Mouse (Mus musculus) embryonic facial prominence, embryonic 12.5 days (tissue): ENCODE results near the gene Adamts6. TPM values are rescaled to one million over a fixed set of nuclear protein-coding genes. Genes with fewer than 3 reads are reported as not detected.
A peak's percentile ranks its signal among the peaks of the same experiment; 100 is the strongest.

Experiments
- ATAC-seq: fragments of 200-750 bp; cut with Nextera tagmentation; 2 replicates; pipeline ENCODE4 v1.8.0; 2017; ENCODE audit not compliant: insufficient number of reproducible peaks, insufficient read depth, low FRiP score, low TSS enrichment
- H3K27ac ChIP-seq: fragments of 300-500 bp; sonication (generic); 2 replicates; pipeline ENCODE4 v1.5.1; 2016; ENCODE audit warnings: mild to moderate bottlenecking
- H3K27me3 ChIP-seq: fragments of 300-500 bp; sonication (generic); 2 replicates; pipeline ENCODE4 v1.6.1; 2016; ENCODE audit warnings: mild to moderate bottlenecking, moderate library complexity
- H3K36me3 ChIP-seq: fragments of 300-500 bp; sonication (generic); 2 replicates; pipeline ENCODE4 v1.6.1; 2016; ENCODE audit warnings: mild to moderate bottlenecking
- H3K4me1 ChIP-seq: fragments of 300-500 bp; sonication (generic); 2 replicates; pipeline ENCODE4 v1.6.1; 2016
- H3K4me2 ChIP-seq: fragments of 300-500 bp; sonication (generic); replicated peaks from 2 replicates; pipeline ENCODE4 v1.6.1; 2016; ENCODE audit warnings: mild to moderate bottlenecking, moderate library complexity
- H3K4me3 ChIP-seq: fragments of 300-500 bp; sonication (generic); 2 replicates; pipeline ENCODE4 v1.5.1; 2016; ENCODE audit warnings: mild to moderate bottlenecking
- H3K9ac ChIP-seq: fragments of 300-500 bp; sonication (generic); 2 replicates; pipeline ENCODE4 v1.6.1; 2016; ENCODE audit warnings: mild to moderate bottlenecking, moderate library complexity
- H3K9me3 ChIP-seq: fragments of 300-500 bp; sonication (generic); 2 replicates; pipeline ENCODE4 v1.6.1; 2016; ENCODE audit warnings: mild to moderate bottlenecking, moderate library complexity
- WGBS: fragments of 180-500 bp; shearing (Covaris S2); methylation state at CpG from one replicate; pipeline ENCODE4 v1.1.7; 2016; 5-methylcytosine and 5-hydroxymethylcytosine counted together
- polyA plus RNA-seq: library from polyadenylated mRNA; unstranded; fragments of >200 nt; fragmentation: Nextera tagmentation; extraction: Ambion mirVana; gene quantifications from 2 replicates; pipeline ENCODE4 v1.2.1, GENCODE M21; 2016

The Adamts6 gene
- polyA plus RNA-seq, 1 experiment from 2014 or later = 5.4 TPM

DNA sequence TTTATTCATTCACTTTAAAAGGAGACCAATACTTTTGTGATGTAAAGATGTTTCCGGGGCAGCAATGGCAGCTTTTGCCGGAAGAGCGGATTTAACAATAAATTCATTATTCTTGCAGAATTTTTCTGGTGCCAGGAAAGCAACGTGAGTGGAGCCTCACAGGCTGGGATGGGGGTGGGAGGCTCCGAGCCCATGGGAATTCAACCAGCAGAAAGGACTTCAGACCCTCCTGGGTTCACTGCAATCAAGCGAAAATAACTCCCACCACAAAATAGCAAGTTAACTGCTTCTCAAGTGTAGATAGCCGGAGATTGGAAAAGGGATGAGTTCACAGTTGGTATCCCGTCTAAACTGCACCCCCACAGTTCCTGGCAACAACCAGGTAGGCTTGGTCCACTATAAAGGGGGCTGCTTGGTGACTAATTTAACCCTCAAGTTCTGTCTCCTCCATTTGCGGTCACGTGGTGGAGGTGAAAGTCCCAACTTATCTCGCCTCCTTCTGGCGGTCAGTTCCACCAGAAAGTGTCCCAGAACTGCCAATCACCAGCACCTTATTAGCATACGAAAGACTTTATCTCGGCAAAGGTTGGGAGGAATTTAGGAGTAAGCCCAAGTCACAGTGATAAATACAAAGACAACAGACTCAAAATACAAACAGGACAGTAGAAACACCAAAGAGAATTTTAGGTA, 231.5 kb downstream of the Adamts6 start:
- H3K27me3 ChIP-seq = no peaks in the 10 kb centered on the region
- H3K4me3 ChIP-seq = no peak overlapping the region
- peaks cover 15% of the 10 kb centered on the region for H3K4me1 ChIP-seq
- peak overlapping the region; percentile 93 for H3K27ac ChIP-seq
- no peak overlapping the region for H3K4me2 ChIP-seq
- H3K36me3 ChIP-seq = no peaks in the 10 kb centered on the region
- WGBS = 58% methylated on average over 14 of the region's 14 CpGs
- no peak for ATAC-seq
- no peaks in the 10 kb centered on the region for H3K9me3 ChIP-seq
- no peak overlapping the region for H3K9ac ChIP-seq

DNA sequence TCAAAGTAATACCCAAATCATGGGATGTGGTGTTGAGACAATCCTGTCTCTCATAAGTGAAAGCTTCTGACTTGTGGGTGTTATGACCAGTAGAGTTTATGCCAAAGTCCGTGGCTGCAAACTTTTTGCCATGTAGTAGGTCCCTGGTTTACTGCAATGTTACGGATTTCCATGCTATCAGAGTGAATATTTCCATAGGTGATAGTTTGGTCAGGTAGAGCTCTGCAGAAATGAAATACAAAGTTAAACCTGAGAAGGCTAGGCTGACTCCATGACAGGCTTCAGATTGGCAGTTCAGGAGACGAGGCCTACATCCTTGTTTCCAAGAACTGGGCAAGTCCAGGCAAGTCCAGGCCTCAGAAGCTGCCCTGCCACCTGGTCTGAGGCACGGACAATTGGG, 232.3 kb downstream of the Adamts6 start:
- H3K27ac ChIP-seq = no peak overlapping the region
- H3K4me3 ChIP-seq = no peak overlapping the region
- H3K9ac ChIP-seq = no peak overlapping the region
- 81% methylated on average over 4 of the region's 4 CpGs for WGBS
- no peak for ATAC-seq
- H3K36me3 ChIP-seq = no peaks in the 10 kb centered on the region
- no peaks in the 10 kb centered on the region for H3K9me3 ChIP-seq
- no peaks in the 10 kb centered on the region for H3K27me3 ChIP-seq
- no peak overlapping the region for H3K4me2 ChIP-seq
- peaks cover 15% of the 10 kb centered on the region for H3K4me1 ChIP-seq

DNA sequence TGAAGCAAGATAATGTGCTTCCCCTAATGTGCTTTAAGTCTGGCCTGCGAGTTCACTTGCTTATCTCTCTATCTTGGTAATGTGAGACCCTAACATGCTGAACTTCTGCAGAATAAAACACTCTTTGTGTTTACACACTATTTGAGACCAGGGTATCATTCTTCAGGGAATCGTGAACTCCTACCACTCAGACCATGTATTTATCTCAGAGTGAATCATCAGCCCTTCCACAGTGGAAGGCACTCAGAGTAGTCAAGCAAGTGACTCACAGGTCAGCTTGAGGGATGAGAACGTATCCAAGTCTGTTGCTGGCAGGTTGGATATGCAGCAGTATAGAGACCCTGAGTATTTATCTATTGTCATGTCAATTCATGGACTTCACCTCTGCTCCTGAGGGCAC, 232.8 kb downstream of the Adamts6 start:
- H3K9me3 ChIP-seq = no peaks in the 10 kb centered on the region
- H3K27ac ChIP-seq = no peak overlapping the region
- WGBS = 59% methylated on average over 3 of the region's 3 CpGs
- no peak overlapping the region for H3K4me2 ChIP-seq
- peaks cover 15% of the 10 kb centered on the region for H3K4me1 ChIP-seq
- H3K36me3 ChIP-seq = no peaks in the 10 kb centered on the region
- no peak overlapping the region for H3K4me3 ChIP-seq
- ATAC-seq = no peak
- no peak overlapping the region for H3K9ac ChIP-seq
- H3K27me3 ChIP-seq = no peaks in the 10 kb centered on the region

DNA sequence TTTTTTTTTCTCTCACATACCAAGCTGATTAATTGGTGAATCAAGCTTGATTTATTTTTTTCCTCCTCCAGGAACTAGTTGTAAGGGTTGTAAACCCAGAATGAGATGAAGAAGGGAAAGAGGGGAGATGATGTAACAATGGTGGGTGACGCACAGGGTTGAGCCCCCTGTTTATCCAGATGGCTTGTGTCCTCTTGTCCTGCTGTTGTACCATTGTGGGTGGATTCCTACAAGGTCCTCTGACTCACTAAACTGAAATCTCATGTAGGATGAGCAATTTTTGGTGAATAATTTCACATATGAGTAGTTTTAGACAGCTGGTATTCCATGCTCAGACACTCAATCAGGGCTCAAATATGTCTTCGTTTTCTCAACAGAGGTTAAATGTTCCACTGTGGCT, 233.9 kb downstream of the Adamts6 start:
- H3K9me3 ChIP-seq = no peaks in the 10 kb centered on the region
- no peak for ATAC-seq

DNA sequence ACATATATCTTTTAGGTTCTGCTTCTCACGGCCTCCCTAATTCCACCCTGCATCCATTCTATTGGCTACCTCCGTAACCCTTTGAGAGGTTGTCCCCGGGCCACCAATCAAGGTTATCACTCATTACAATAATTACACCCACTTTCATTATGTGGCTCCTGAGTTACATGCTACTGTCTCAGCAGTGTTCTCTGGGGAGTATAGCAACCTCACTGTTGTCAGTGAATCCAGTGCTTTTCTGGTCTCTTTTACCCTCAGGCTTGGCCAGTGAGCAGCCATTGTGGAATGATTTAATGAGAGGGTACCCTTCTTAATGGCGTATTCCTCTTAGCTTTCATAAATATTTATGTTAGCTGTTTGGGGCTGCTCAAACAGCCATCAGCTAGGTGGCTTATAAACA, 238.0 kb downstream of the Adamts6 start:
- Histone ChIP-seq H3K9ac (no peak overlapping the region), H3K4me1 (no peaks in the 10 kb centered on the region), H3K9me3 (no peaks in the 10 kb centered on the region), H3K36me3 (no peaks in the 10 kb centered on the region), H3K27me3 (no peaks in the 10 kb centered on the region), H3K4me2 (no peak overlapping the region), H3K27ac (no peak overlapping the region), H3K4me3 (no peak overlapping the region)
- ATAC-seq = no peak
- WGBS = 78% methylated on average over 4 of the region's 4 CpGs

More for the DNA sequence above, 233.9 kb downstream of the Adamts6 start:
- Histone ChIP-seq H3K9ac (no peak overlapping the region), H3K4me1 (peaks cover 15% of the 10 kb centered on the region), H3K36me3 (no peaks in the 10 kb centered on the region), H3K27me3 (no peaks in the 10 kb centered on the region), H3K27ac (no peak overlapping the region), H3K4me2 (no peak overlapping the region), H3K4me3 (no peak overlapping the region)
- 95% methylated on average over 2 of the region's 2 CpGs for WGBS

GRCm38 (mm10) chr13:104529238-104529637, 241.6 kb downstream of the Adamts6 start:
- ATAC-seq = no peak
- Histone ChIP-seq H3K4me2 (no peak overlapping the region), H3K9ac (no peak overlapping the region), H3K27me3 (no peaks in the 10 kb centered on the region), H3K27ac (no peak overlapping the region), H3K4me3 (no peak overlapping the region), H3K9me3 (no peaks in the 10 kb centered on the region), H3K36me3 (no peaks in the 10 kb centered on the region), H3K4me1 (no peaks in the 10 kb centered on the region)

DNA sequence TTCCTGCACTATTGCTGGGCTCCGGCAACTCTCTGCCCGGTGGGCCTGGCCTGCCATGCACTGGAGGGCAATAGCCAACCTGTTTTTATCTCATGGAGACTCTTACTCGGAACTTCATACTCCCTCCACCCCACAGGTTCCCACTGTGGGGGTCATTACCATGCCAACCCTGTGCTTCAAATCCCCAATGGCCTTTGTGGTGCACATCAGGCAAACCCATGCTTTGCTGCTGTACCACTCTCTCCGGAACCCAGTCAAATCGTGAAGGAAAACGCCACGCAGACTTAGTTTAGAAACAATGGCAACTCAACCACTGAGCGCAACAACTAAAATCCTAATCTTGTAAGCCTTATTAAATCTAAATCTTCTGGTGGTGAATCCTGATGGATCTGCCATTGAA, 244.2 kb downstream of the Adamts6 start:
- no peak overlapping the region for H3K4me3 ChIP-seq
- no peaks in the 10 kb centered on the region for H3K9me3 ChIP-seq
- H3K4me1 ChIP-seq = no peaks in the 10 kb centered on the region
- no peak overlapping the region for H3K27ac ChIP-seq
- WGBS = 90% methylated on average over 8 of the region's 8 CpGs
- no peak overlapping the region for H3K9ac ChIP-seq
- ATAC-seq = no peak
- H3K4me2 ChIP-seq = no peak overlapping the region
- H3K36me3 ChIP-seq = no peaks in the 10 kb centered on the region
- no peaks in the 10 kb centered on the region for H3K27me3 ChIP-seq

- WGBS = 92% methylated on average over 7 of the region's 7 CpGs
Observed at GRCm38 (mm10) chr13:104532723-104533122, 245.1 kb downstream of the Adamts6 start.

DNA sequence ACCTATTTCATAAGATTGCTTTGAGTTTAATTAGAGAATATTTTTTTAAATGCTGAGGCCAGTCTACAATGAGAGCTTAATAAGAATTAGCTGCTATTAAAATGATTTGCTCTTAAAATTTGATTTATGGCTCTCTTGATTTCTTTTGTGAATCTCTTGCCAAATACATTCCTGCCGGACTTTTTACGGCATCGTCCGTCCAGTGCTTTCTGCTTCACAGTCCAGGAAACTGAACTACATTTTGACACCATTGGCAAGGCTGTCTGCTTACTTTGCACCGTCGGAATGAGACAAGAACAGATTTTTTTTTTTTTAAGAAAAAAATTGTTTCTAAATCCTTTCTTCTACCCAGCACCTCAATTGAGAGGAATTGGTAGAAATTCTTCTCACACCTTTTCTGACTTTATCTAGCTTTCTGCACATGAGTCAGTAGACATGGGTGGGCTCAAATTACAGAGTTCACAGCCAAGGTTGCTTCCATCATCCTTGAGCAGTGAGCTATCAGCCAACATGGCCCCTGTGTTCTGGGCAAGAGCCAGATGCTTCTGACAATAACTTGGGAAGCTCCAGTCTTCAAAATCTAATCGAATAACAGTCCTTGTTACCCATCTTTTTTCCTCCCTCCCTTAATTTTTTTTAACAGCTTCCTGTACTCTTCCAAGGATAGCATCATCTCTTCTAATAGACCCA, 246.3 kb downstream of the Adamts6 start:
- Histone ChIP-seq H3K4me3 (no peak overlapping the region), H3K4me2 (no peak overlapping the region), H3K27me3 (no peaks in the 10 kb centered on the region), H3K4me1 (no peaks in the 10 kb centered on the region), H3K27ac (no peak overlapping the region), H3K36me3 (no peaks in the 10 kb centered on the region), H3K9me3 (no peaks in the 10 kb centered on the region), H3K9ac (no peak overlapping the region)
- WGBS = 90% methylated on average over 7 of the region's 7 CpGs
- ATAC-seq = no peak

More at GRCm38 (mm10) chr13:104532723-104533122, 245.1 kb downstream of the Adamts6 start:
- Histone ChIP-seq H3K4me2 (no peak overlapping the region), H3K27me3 (no peaks in the 10 kb centered on the region), H3K4me3 (no peak overlapping the region), H3K36me3 (no peaks in the 10 kb centered on the region), H3K4me1 (no peaks in the 10 kb centered on the region), H3K27ac (no peak overlapping the region), H3K9me3 (no peaks in the 10 kb centered on the region), H3K9ac (no peak overlapping the region)
- no peak for ATAC-seq

- Histone ChIP-seq H3K27me3 (no peaks in the 10 kb centered on the region), H3K36me3 (no peaks in the 10 kb centered on the region), H3K4me2 (peak overlapping the region; percentile 30), H3K27ac (peak overlapping the region; percentile 57; the same call in 1 of the 2 replicates), H3K4me1 (peaks cover 12% of the 10 kb centered on the region), H3K9ac (no peak overlapping the region), H3K9me3 (no peaks in the 10 kb centered on the region), H3K4me3 (no peak overlapping the region)
- WGBS = 27% methylated on average over 7 of the region's 7 CpGs
- peak; percentile 72 for ATAC-seq
Observed at GRCm38 (mm10) chr13:104540861-104541398, 253.3 kb downstream of the Adamts6 start.

GRCm38 (mm10) chr13:104542123-104542758, 254.6 kb downstream of the Adamts6 start:
- Histone ChIP-seq H3K27ac (no peak overlapping the region), H3K36me3 (no peaks in the 10 kb centered on the region), H3K4me1 (peaks cover 12% of the 10 kb centered on the region), H3K27me3 (no peaks in the 10 kb centered on the region), H3K9me3 (no peaks in the 10 kb centered on the region), H3K4me3 (no peak overlapping the region), H3K4me2 (no peak overlapping the region), H3K9ac (no peak overlapping the region)
- ATAC-seq = no peak
- WGBS = 85% methylated on average over 10 of the region's 10 CpGs

- Histone ChIP-seq H3K27me3 (no peaks in the 10 kb centered on the region), H3K4me3 (no peak overlapping the region), H3K4me1 (peaks cover 12% of the 10 kb centered on the region), H3K36me3 (no peaks in the 10 kb centered on the region), H3K4me2 (no peak overlapping the region), H3K9me3 (no peaks in the 10 kb centered on the region), H3K27ac (no peak overlapping the region), H3K9ac (no peak overlapping the region)
- WGBS = 68% methylated on average over 4 of the region's 4 CpGs
- no peak for ATAC-seq
Observed at GRCm38 (mm10) chr13:104542759-104543141, 255.1 kb downstream of the Adamts6 start.
